Mouse (Mus musculus) 3134 (cell line): ENCODE measurements around the gene Heyl.

Source experiments
- DNase-seq: peaks from one replicate; pipeline ENCODE4 v3.0.0-alpha.2; 2011; ENCODE audit warnings: low spot score; ENCODE audit not compliant: insufficient read length; ENCODE audit errors: extremely low read depth

Gene Heyl

DNA sequence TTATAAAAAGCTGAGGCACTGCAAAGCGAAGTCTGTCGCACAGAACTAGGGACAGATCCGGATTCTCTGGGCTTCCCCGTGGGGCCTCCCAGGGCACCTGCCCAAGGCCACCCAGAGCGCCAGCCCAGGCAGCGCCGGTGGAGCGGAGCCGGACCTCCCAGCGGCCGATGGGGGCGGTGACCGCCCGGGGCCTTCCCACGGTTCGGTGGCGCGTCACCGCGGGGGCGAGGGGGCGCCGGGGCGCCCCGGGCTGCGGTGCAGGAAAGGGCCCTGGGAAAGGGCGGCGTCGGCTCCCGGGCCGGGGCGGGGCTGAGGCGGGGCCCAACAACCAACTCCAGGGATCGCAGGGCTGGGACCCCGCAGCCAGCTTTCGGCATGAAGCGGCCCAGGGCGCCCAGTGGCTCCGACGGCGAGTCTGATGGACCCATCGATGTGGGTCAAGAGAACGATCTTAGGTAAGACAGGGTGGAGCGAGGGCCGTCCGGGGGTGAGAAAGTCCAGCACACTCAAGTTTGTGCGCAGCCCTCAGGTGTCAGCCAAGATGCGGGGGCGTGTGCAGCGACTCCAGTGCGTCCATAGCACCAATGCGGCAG lies at the start of gene Heyl:
Heyl (plus strand) TSS at position 65 of the 593 bp plus-strand sequence.
- no peak for DNase-seq

DNA sequence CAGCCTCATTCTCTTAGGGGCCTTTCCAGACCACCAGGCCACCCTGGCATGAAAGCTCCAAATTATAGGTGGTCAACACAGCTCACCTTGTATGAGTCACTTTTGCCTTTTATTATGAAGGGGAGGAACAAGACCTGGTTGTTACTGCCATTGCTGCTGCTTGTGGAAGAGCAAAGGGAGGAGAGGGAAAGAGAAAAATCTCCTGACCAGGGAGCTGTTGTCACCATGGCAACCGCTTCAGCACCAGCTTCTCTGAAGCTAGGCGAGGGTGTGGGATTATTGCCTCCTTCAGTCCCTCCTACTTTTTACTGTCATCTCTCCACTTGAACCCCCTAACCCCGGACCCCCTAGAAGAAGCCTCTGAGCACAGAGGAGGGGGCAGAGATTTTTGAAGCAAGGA lies 48.5 kb upstream of the Heyl start:
- no peak for DNase-seq

DNA sequence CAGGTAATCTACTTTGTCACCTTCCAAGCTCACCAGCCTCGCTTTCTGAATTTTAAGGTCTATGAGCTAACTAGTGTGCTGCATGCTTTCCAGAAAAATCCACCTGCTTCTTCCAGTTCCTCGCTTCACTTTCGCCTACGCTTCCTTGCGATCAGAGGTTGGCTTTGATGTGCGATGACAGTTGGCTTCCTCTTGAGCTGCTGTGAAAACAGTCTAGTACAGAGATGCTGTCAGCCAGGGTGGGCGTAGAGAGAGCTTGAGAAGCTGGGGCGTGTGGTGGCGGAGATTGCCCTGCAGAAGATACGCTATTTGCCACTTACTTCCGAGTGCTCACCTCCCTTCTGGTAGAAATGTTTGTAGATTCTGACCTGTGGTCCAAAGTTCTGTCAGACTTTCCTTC lies 41.0 kb upstream of the Heyl start:
- DNase-seq = no peak

DNA sequence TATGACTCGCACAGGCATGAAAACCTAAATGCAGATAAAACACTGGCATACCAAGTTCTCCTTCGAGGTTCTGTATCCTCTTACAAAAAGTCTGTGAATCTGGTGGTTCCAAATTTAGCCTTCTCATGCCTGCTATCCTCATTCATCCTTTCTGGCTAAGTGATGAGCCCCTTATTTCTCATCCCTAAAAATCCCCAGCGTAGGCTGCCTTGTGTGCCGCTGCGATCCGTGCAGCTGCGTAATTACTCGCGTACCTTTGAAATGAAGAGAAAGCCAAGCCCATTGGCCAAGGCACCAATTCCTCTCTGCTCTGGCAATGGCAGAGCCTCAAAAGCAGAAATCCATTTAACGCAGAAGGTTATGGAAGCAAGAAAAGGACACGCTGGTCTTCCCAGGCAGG lies 39.6 kb upstream of the Heyl start:
- no peak for DNase-seq

DNA sequence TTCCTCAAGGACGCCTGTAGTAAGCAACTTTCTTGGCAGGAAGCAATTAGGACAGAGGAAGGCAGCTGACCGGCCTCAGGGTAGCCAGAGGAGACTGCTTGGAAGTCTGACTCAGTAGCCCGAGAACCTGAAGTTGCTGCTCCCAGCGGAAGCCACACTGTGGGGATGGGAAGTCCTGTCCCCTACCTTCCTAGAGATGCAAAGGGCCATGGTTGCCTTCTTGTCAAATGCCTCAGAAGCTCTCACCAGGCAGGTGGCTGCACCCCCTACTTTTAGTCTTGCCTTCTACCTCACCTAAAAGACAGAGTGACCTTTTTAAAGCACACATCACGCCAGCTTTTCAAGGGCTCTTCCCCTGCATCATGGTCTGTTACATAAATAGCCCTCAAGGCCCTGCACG lies 36.7 kb upstream of the Heyl start:
- no peak for DNase-seq

DNA sequence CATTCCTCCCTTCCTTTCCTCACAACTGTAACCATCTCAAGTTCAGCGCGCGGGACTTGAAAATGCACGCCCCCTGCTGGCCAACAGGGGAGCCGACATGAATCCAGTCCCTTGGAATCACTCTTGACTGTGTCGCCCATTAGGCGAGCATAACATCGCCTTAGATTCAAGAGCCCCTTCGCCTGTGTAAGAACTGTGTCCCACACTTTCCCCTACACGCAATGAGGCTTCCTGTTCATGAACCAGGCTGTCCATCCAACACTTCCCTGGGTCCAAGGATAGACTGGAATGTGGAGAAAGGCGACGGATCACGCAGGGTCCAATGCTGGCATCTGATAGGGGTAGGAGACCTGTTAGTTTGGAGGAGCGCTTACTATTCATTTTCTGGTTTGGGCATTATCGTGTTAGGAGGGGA lies 32.6 kb upstream of the Heyl start:
- DNase-seq = no peak

DNA sequence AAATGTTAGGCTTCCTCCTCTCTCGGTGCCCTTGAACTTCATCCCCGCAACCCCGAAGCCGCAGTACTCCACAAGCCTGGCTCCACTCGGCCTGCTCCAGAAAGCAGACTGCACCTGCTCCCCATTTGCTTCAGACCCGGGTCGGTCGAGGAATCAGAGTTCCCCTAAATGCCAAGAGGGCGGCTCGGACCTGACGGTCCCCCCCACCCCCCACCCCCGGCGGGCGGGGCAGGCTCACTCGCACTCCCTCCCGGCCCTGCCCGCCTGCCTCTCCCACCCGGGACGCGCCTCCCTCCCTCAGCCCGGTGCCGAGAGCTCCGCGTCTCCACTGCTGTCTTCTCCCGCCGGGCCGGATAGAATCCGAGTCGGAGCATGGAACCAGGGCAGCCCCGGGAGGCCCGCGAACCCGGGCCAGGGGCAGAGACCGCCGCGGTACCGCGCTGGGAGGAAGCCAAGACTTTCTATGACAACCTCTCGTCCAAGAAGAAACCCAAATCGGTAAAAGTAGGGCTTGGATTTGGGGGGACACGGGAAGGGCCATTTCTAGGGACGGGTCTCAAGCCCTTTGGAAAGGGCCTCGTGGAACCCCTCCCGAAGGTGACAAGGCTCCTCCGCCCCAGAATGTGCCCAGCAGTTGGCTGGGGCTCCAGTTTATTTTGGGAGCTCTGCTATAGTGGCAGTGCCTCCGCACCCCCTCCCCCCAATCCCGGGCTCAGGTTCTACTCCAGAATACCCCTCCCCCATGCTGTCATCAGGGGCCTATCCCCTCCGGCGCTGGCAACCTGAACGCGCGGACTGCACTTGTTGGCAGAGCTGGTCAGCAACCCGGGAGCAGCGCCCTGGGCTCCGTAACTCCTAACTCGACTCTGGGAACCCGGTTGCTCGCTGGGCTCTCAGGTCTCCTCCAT lies 31.9 kb upstream of the Heyl start, which contains the start of gene Nt5c1a:
Nt5c1a (plus strand) TSS at position 319 of the 908 bp plus-strand sequence.
- no peak for DNase-seq

DNA sequence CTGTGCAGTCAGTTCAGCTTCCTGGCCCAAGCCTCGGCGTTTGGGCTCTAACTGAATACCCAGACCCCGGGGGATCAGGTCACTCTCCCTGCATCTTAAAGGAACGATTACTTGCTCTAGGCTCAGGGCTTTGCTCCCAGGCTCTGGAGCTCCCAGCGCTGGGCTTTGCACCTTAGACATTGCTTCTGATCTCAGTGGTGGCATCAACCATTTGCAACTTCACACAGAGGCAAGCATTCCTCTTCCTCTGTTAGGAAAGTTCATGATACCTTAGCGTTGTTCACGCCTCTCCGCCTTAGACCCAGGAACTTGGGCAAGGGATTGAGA lies 31.3 kb upstream of the Heyl start:
- no peak for DNase-seq

DNA sequence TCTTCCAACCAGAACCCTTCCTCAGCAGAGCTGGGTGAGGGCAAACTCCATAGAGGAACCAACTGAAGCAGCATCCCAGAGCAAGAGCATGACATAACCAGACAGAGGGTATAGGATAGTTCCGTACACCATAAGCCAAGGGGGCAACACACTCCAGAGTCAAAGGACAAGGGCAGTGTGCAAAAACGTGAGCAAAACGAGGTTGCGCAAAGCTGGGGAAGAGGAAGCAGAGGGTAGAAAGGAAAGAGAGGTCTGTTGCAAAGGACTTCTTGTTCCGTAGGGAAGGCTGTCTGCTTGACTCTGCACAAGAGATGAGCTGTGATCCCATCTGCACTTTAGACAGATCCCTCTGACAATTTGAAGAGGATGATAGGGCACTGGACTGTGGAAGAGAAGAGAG lies 26.0 kb upstream of the Heyl start:
- no peak for DNase-seq

DNA sequence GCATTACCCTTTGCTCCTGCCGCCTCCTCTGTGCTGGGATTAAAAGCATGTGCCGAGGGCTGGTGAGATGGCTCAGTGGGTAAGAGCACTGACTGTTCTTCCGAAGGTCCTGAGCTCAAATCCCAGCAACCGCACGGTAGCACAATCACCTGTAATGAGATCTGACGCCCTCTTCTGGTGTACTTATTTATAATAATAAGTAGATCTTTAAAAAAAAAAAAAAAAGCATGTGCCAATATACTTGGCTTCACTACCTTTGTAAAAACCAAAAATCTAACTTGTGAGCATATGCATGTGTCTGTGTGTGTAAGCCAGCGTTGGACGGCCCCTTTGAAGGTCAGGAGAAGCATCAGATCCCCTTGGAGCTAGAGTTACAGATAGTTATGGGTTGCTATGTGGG lies 22.4 kb upstream of the Heyl start:
- DNase-seq = no peak

DNA sequence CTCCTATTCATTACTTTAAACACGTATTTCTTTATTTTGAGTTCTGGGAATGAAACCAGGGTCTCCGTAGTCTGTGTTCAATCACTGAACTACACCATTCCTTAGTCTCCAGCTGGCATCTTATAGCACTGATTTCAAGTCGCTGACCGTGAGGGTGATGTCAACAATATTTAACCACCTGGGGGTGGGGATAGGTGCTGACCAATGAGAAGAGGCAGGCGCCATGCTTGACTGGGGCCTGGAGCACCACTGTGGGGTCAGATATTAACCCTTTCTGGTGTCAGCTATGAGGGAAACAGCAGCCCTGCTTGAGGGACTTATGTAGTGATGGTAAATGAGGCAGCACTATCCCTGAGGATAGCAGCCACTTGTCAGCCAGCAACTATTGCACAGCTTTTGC lies 21.9 kb upstream of the Heyl start:
- no peak for DNase-seq

DNA sequence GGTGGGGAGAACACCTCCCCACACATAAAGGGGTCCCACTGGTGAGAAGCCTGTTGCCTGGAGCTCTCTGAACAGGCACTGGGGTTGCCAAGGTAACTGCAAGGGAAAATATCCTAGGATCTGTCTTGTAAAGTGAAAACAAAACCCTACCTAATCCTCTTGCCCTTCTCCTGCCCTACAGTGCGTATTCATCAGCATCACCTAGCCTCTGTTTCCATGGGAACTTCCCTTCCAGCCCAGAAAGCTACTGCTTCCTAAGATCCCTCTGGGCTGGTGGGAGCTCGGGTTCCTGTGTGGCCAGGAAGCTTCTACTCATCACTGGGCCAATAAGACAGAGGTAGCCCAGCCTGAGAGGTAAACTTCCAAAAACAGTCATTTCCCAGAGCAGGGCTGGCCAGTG lies 21.0 kb upstream of the Heyl start:
- no peak for DNase-seq

DNA sequence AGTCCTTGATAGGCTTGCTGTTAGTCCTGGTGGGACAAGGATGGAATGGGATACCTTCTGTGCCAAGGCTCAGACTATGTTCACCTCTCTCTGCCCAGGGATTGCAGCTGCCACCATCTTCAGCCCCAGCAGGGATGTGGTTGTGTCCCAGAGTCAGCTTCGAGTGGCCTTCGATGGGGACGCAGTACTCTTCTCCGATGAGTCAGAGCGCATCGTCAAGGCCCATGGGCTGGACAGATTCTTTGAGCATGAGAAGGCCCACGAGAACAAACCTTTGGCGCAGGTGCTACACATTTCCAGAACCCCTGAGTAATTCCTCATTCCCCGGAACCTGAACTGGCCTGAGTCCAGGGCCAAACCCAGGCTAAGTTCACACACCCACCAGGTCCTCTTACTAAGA lies 19.4 kb upstream of the Heyl start:
- peak; percentile 36 for DNase-seq

DNA sequence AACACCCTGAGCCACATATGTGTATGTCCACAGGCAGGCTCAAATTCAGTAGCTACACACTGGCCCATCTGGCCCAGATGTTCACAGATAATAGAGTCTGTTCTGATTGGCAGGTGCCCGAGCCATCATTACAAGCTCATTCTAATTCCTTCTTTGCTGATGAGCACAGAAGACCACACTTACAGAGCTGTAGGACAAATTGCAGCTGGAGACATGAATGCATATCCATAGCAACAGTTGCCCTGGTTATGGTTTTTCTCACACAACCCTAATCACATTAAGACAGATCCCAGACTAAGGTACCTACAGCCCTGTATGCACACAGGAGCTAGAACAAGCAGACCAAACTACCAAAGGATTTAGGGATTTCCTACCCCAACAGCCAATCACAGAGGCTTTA lies 18.0 kb upstream of the Heyl start:
- DNase-seq = no peak

DNA sequence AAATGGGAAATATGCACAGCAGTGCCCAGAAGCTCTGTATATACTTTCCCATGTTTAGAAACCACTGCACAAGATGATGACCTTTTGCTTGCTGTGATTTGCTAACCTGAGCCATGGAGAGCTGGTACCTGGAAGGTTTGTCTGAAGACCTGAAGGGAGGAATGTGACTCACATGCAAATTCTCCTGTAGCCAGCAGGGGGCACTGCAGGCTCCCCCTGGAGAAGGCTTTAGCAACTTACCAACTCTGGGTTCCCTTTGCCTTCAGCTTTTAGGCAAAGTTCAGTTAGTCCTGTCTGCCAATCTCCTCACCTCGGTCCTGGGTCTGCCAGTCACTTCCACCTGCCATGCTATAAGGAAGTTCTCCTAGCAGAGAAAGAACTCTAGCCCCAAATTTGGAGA lies 16.6 kb upstream of the Heyl start:
- DNase-seq = no peak

DNA sequence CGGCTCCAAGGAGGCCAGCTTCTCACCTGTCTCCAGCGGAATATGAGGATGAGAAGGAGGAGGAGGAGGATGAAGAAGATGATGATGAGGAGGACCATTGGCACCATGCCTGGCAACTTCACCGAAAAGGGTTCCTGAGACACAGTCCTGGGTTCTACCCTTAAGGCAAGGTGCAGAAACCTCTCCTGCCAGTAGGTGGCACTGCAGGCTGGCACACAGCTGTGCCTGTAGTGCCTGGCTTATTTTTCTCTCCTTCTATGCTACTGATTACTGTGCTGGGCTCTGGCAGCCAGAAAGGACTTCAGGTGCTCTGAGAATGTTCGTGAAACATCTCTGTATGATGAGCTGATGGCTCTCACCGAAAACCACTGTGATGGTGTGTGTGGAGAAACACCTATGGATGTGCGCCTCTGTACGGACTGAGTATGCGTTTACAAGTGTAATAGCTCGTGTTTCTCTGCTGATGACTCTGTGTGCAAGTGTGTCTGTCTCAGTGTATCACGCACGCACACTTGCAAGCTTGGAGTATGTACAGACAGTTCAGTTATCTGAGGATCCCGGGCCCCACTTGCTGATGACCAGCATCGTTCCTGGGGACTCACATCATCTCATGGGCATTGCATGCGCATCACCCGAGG lies 13.5 kb upstream of the Heyl start:
- no peak for DNase-seq

DNA sequence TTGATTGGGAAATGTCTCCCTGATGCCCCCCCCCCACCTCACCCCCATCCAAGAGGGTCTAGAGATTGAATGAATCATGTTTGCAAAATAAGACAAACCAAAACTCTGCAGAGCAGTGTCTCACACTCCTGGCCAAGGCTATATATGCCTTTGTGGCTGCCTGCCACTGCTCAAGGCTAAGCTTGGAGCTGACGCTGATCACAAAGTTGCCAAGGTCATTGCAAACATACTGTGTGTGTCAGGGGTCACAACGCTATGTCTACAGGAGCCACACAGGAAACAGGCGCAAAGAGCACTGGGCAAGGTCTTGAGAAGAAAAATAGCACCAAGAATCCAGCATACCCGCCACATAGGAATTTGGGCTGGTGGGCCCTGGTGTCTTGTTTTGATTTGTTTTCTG lies 12.7 kb upstream of the Heyl start:
- DNase-seq = no peak

DNA sequence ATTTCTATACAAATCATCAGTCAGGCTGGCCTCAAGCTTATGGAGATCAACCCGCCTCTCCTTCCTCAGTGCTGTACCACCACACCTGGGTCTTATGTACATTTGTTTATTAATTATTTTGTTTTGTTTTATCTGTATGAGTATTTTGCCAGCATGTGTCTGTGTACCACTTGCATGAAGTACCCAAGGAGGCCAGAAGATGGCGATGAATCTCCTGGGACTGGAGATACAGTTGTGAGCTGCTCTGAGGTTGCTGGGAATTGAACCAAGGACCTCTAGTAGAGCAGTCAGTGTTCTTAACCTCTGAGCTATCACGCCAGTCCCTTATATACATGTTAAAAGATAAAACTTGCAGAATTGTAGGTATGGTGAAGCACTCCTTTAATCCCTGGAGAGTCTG lies 10.0 kb upstream of the Heyl start:
- no peak for DNase-seq

DNA sequence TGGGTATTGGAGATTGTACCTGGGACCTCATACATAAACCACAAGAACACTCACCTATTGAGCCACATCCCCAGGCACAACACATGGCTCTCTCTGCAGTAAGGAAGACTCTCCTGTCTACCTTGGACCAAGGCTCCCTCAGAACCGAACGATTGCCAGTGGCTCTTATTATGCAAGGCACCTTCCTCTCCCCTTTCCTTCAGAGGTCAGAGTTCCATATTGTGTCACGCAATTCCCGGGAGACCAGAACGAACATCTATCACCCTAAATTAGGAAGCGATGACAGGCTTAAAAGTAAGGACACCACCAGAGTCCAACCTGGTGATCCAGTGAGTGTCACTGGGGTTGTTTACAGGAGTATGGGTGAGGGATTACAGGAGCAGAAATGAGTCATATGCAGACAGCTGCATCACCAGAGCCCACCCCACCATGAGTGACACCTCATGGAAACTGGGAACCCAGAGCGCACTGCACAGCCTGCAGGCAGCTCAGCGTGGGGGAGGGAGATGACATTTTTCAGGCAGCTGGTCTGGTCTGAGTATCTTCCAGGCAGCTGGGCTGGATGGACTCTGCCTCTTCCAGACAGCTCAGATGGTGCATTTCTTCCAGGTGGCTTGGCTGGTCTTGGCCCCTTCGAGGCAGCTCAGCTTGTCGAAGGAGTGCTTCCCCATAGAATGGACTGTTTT lies 7.5 kb upstream of the Heyl start:
- no peak for DNase-seq

DNA sequence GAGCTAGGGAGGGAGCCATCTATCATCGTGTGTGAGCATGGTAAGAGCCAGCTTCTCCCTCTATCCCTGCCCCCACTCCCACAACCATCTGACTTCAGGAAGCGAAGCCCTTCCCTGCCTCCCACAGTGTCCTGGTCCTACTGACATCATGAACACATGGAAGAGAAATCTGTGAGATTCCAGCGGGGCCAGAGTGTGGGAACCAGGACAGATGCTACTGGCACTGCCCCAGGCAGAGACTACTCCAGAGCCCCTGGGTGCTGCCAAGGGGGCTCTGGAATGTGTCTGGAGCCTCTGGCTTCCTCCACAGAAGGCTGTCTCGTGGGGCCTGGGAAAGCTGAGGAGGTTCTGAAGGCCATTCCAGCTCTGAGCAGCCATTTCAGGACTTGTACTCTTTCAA lies 5.6 kb upstream of the Heyl start:
- DNase-seq = no peak

DNA sequence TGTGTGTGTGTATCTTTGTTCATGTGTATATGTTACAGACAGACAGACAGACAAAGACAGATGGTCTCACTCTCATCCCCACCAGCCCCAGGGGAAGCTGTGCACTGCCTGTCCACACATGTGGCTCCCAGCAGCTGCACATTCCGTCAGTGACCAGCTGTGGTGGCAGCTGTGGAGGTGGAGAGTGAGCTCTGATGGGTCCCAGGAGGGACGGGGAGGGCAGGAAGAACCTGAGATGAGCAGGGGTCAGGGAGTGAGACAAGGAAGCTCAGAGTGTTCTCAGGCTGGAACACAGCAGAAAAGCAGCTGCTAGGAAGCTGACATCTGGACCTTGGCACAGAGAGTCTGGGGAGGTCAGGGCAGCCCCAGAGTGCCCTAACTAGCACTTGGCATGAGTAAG lies 5.1 kb upstream of the Heyl start:
- no peak for DNase-seq
